In genomic region chr2:181220361-181220760, GRCm38 (mm10) we compare ENCODE assay signal across 9 mouse cellular contexts. TPM values are rescaled to one million over a fixed set of nuclear protein-coding genes. Genes with fewer than 3 reads are reported as not detected.
A peak's percentile ranks its signal among the peaks of the same experiment; 100 is the strongest.
DNase-seq lines count a peak whose midpoint lies in the region; ATAC-seq lines count a peak whose summit lies in the region.
"Had no signal": no experiment of that assay in that cellular context is flagged by ENCODE, and none has a peak within 500 bp of the region (broad histone marks: within the 10 kb centered on the region; RNA-seq: fewer than 3 reads in every experiment).

No protein-coding gene starts in this region.

- 27% methylated on average over 2 of the region's 2 CpGs for WGBS in lung, embryonic 15.5 days
- WGBS in embryonic facial prominence, embryonic 14.5 days: 24% methylated on average over 2 of the region's 2 CpGs
- WGBS in intestine, embryonic 15.5 days: 50% methylated on average over 2 of the region's 2 CpGs
- 55% methylated on average over 2 of the region's 2 CpGs for WGBS in midbrain, embryonic 15.5 days

- no peaks in the 10 kb centered on the region for H3K36me3 ChIP-seq in lung, embryonic 15.5 days
- no peaks in the 10 kb centered on the region for H3K36me3 ChIP-seq in embryonic facial prominence, embryonic 14.5 days (ENCODE audit: control insufficient read depth, insufficient read depth, low read length)
- H3K36me3 ChIP-seq in intestine, embryonic 15.5 days: no peaks in the 10 kb centered on the region
- no peaks in the 10 kb centered on the region for H3K36me3 ChIP-seq in midbrain, embryonic 15.5 days (replicated peaks)

- H3K27me3 ChIP-seq in lung, embryonic 15.5 days: no peaks in the 10 kb centered on the region
- H3K27me3 ChIP-seq in embryonic facial prominence, embryonic 14.5 days (replicated peaks; ENCODE audit: control insufficient read depth, insufficient read depth, low read length): no peaks in the 10 kb centered on the region
- H3K27me3 ChIP-seq in intestine, embryonic 15.5 days (replicated peaks): no peaks in the 10 kb centered on the region
- H3K27me3 ChIP-seq in midbrain, embryonic 15.5 days (replicated peaks): 0 out of 2 replicates have a peak, but pooled peaks cover 2% of the 10 kb centered on the region

- DNase-seq in lung, postnatal 10 days: no peak
- no peak for DNase-seq in embryonic facial prominence, embryonic 14.5 days (ENCODE audit: low spot score)
- no peak for DNase-seq in layer of hippocampus, postnatal 36 days
- no peak for DNase-seq in left cerebral cortex, postnatal 4 days

- ATAC-seq in lung, embryonic 15.5 days (ENCODE audit: borderline replicate concordance, extremely low read depth, low FRiP score, low TSS enrichment): no peak
- no peak for ATAC-seq in embryonic facial prominence, embryonic 14.5 days (ENCODE audit: low read depth)
- peak; percentile 28; the same call in 1 of the 2 replicates for ATAC-seq in intestine, embryonic 15.5 days
- no peak for ATAC-seq in midbrain, embryonic 15.5 days (replicated peaks)
- ATAC-seq in monocyte, adult 5-6 weeks (replicated peaks; ENCODE audit: insufficient number of reproducible peaks, low FRiP score, low TSS enrichment, poor library complexity, severe bottlenecking): no peak

- H3K4me1 ChIP-seq in lung, embryonic 15.5 days: peaks cover 21% of the 10 kb centered on the region
- peaks cover 13% of the 10 kb centered on the region for H3K4me1 ChIP-seq in embryonic facial prominence, embryonic 14.5 days (ENCODE audit: control insufficient read depth, insufficient read depth, low read length)
- peaks cover 9% of the 10 kb centered on the region for H3K4me1 ChIP-seq in intestine, embryonic 15.5 days (replicated peaks)
- H3K4me1 ChIP-seq in midbrain, embryonic 15.5 days: peaks cover 15% of the 10 kb centered on the region

- no peak overlapping the region for H3K9ac ChIP-seq in lung, embryonic 15.5 days
- H3K9ac ChIP-seq in embryonic facial prominence, embryonic 14.5 days (ENCODE audit: low read depth, low read length): peak overlapping the region; percentile 14; the same call in 1 of the 2 replicates
- H3K9ac ChIP-seq in intestine, embryonic 15.5 days: no peak overlapping the region
- no peak overlapping the region for H3K9ac ChIP-seq in midbrain, embryonic 15.5 days

- peak overlapping the region; percentile 29 for H3K4me3 ChIP-seq in lung, embryonic 15.5 days
- H3K4me3 ChIP-seq in embryonic facial prominence, embryonic 14.5 days (ENCODE audit: low read depth, low read length): peak overlapping the region; percentile 22
- peak overlapping the region; percentile 25 for H3K4me3 ChIP-seq in intestine, embryonic 15.5 days (replicated peaks)
- H3K4me3 ChIP-seq in midbrain, embryonic 15.5 days: no peak overlapping the region; the same call in 1 of the 2 replicates

- H3K27ac ChIP-seq in lung, embryonic 15.5 days: peak overlapping the region; percentile 94
- peak overlapping the region; percentile 45; the same call in 1 of the 2 replicates for H3K27ac ChIP-seq in embryonic facial prominence, embryonic 14.5 days (replicated peaks; ENCODE audit: low read depth, low read length)
- peak overlapping the region; percentile 49; the same call in 1 of the 2 replicates for H3K27ac ChIP-seq in intestine, embryonic 15.5 days
- H3K27ac ChIP-seq in midbrain, embryonic 15.5 days: no peak overlapping the region

- intact Hi-C loops in left cerebral cortex, postnatal 4 days (cut with DNase I): no loop called here

- no peaks in the 10 kb centered on the region for H3K9me3 ChIP-seq in lung, embryonic 15.5 days
- H3K9me3 ChIP-seq in embryonic facial prominence, embryonic 14.5 days (ENCODE audit: control insufficient read depth, low read length): no peaks in the 10 kb centered on the region
- H3K9me3 ChIP-seq in intestine, embryonic 15.5 days: no peaks in the 10 kb centered on the region
- no peaks in the 10 kb centered on the region for H3K9me3 ChIP-seq in midbrain, embryonic 15.5 days

- H3K4me2 ChIP-seq in lung, embryonic 15.5 days: peak overlapping the region; percentile 59
- peak overlapping the region; percentile 60 for H3K4me2 ChIP-seq in embryonic facial prominence, embryonic 14.5 days (ENCODE audit: low read depth, low read length)
- peak overlapping the region; percentile 65 for H3K4me2 ChIP-seq in intestine, embryonic 15.5 days (replicated peaks)
- H3K4me2 ChIP-seq in midbrain, embryonic 15.5 days: peak overlapping the region; percentile 62

RNA-seq across cellular contexts. Expression of gene Fndc11, which starts 0.5 kb away (rescaled TPM):
- 0.25 and 0.32 TPM in 2 replicates for polyA plus RNA-seq in lung, embryonic 15.5 days (2015; fragmentation: Nextera tagmentation; extraction: Ambion mirVana)
- polyA plus RNA-seq in embryonic facial prominence, embryonic 14.5 days (2014; fragmentation: Nextera tagmentation; extraction: Ambion mirVana): 0.18 TPM in 1 of 2 replicates, not detected in the other
- polyA plus RNA-seq in intestine, embryonic 15.5 days (2015; fragmentation: Nextera tagmentation; extraction: Ambion mirVana): not detected in 2 replicates
- polyA plus RNA-seq in midbrain, embryonic 15.5 days (2015; fragmentation: Nextera tagmentation; extraction: Ambion mirVana): 0.14 and 0.24 TPM in 2 replicates
- total RNA-seq in layer of hippocampus, postnatal 36 days (2021): not detected
- not detected for total RNA-seq in left cerebral cortex, postnatal 4 days (2021)
- total RNA-seq in monocyte, adult 5-6 weeks (2017): 0.39 TPM in 1 of 3 replicates, not detected in the others
- total RNA-seq: left cerebral cortex, postnatal 10 days had no signal

RNA-seq across cellular contexts. Expression of gene Srms, which starts 7.4 kb away (rescaled TPM):
- 0.29 and 0.31 TPM in 2 replicates for polyA plus RNA-seq in lung, embryonic 15.5 days (2015; fragmentation: Nextera tagmentation; extraction: Ambion mirVana)
- 0.08 and 0.22 TPM in 2 replicates for polyA plus RNA-seq in embryonic facial prominence, embryonic 14.5 days (2014; fragmentation: Nextera tagmentation; extraction: Ambion mirVana)
- 0.05 TPM in 1 of 2 replicates, not detected in the other for polyA plus RNA-seq in intestine, embryonic 15.5 days (2015; fragmentation: Nextera tagmentation; extraction: Ambion mirVana)
- polyA plus RNA-seq in midbrain, embryonic 15.5 days (2015; fragmentation: Nextera tagmentation; extraction: Ambion mirVana): 0.18 and 0.22 TPM in 2 replicates
- under 1 TPM; 0.35 to 0.66 TPM for total RNA-seq in layer of hippocampus, postnatal 36 days (2021)
- total RNA-seq in left cerebral cortex, postnatal 4 days (2021): under 1 TPM in 1 of 2 experiments, not detected in 1; 0.18 TPM
- total RNA-seq in monocyte, adult 5-6 weeks (2017): 0.95 to 1.3 TPM in 2 of 3 replicates, not detected in the other

RNA-seq across cellular contexts. Expression of gene Ptk6, which starts 17.8 kb away (rescaled TPM):
- polyA plus RNA-seq in lung, embryonic 15.5 days (2015; fragmentation: Nextera tagmentation; extraction: Ambion mirVana): 0.05 TPM in 2 replicates
- 0.10 and 0.19 TPM in 2 replicates for polyA plus RNA-seq in embryonic facial prominence, embryonic 14.5 days (2014; fragmentation: Nextera tagmentation; extraction: Ambion mirVana)
- polyA plus RNA-seq in intestine, embryonic 15.5 days (2015; fragmentation: Nextera tagmentation; extraction: Ambion mirVana): 0.14 and 0.21 TPM in 2 replicates
- not detected in 2 replicates for polyA plus RNA-seq in midbrain, embryonic 15.5 days (2015; fragmentation: Nextera tagmentation; extraction: Ambion mirVana)
- total RNA-seq in layer of hippocampus, postnatal 36 days (2021): under 1 TPM in 1 of 2 experiments, not detected in 1; 0.10 TPM
- not detected for total RNA-seq in left cerebral cortex, postnatal 4 days (2021)
- total RNA-seq in monocyte, adult 5-6 weeks (2017): 0.53 to 3.0 TPM (median 1.8 TPM) in 3 replicates
- total RNA-seq: left cerebral cortex, postnatal 10 days had no signal

RNA-seq across cellular contexts. Expression of gene Helz2, which starts 21.5 kb away (rescaled TPM):
- polyA plus RNA-seq in lung, embryonic 15.5 days (2015; fragmentation: Nextera tagmentation; extraction: Ambion mirVana): 2.6 and 3.1 TPM in 2 replicates
- polyA plus RNA-seq in embryonic facial prominence, embryonic 14.5 days (2014; fragmentation: Nextera tagmentation; extraction: Ambion mirVana): 1.3 TPM in 2 replicates
- 2.2 and 2.8 TPM in 2 replicates for polyA plus RNA-seq in intestine, embryonic 15.5 days (2015; fragmentation: Nextera tagmentation; extraction: Ambion mirVana)
- polyA plus RNA-seq in midbrain, embryonic 15.5 days (2015; fragmentation: Nextera tagmentation; extraction: Ambion mirVana): 0.40 and 0.66 TPM in 2 replicates
- 1 to 10 TPM; 2.2 to 2.9 TPM for total RNA-seq in layer of hippocampus, postnatal 36 days (2021)
- 1 to 10 TPM; 1.4 to 1.5 TPM for total RNA-seq in left cerebral cortex, postnatal 4 days (2021)
- total RNA-seq in monocyte, adult 5-6 weeks (2017): 29.5 to 66.9 TPM (median 36.7 TPM) in 3 replicates

RNA-seq across cellular contexts. Expression of gene Ppdpf, which starts 33.3 kb away (rescaled TPM):
- 317 and 334 TPM in 2 replicates for polyA plus RNA-seq in lung, embryonic 15.5 days (2015; fragmentation: Nextera tagmentation; extraction: Ambion mirVana)
- polyA plus RNA-seq in embryonic facial prominence, embryonic 14.5 days (2014; fragmentation: Nextera tagmentation; extraction: Ambion mirVana): 269 and 288 TPM in 2 replicates
- 264 and 275 TPM in 2 replicates for polyA plus RNA-seq in intestine, embryonic 15.5 days (2015; fragmentation: Nextera tagmentation; extraction: Ambion mirVana)
- polyA plus RNA-seq in midbrain, embryonic 15.5 days (2015; fragmentation: Nextera tagmentation; extraction: Ambion mirVana): 432 and 436 TPM in 2 replicates
- 100 to 1,000 TPM in 1 of 2 experiments, 10 to 100 TPM in 1; 92.0 to 106 TPM for total RNA-seq in layer of hippocampus, postnatal 36 days (2021)
- total RNA-seq in left cerebral cortex, postnatal 4 days (2021): 100 to 1,000 TPM; 132 to 140 TPM
- total RNA-seq in monocyte, adult 5-6 weeks (2017): 68.9 to 87.3 TPM (median 84.2 TPM) in 3 replicates
